Mouse (Mus musculus): Measurements from ENCODE around the gene Mettl11b. TPM values are rescaled to one million over a fixed set of nuclear protein-coding genes. Genes with fewer than 3 reads are reported as not detected.

Gene Mettl11b
- polyA plus RNA-seq, 1 experiment from 2014 or later: 0.34 TPM

DNA sequence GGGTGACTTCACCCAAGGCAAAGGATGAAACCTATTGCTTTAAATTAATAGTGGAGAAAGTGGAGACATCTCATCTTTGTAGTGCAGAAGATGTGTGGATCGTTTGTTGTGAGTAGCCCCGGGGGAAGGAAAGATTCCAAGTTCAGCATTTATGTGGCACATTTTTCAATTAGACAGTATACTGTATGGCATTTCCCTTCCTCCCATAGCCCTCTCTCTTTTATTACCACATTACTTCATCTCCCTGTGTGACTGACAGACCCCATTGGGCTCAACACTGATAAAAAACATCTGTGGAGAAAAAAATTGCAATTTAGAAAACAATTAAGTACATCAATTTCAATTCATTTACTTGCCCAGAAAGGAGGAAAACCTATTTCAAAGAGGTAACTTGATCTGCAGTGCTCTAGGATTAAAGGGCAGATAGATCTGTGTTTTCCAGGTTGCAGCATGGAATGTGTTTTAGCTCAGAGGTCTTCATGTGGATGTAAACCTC, 42.0 kb downstream of the Mettl11b start:
- no peak overlapping the region for H3K9ac ChIP-seq
- H3K9me3 ChIP-seq (replicated peaks): no peaks in the 10 kb centered on the region
- H3K36me3 ChIP-seq: no peaks in the 10 kb centered on the region
- no peak overlapping the region for H3K4me3 ChIP-seq (replicated peaks)
- H3K27ac ChIP-seq: no peak overlapping the region
- no peaks in the 10 kb centered on the region for H3K27me3 ChIP-seq
- 25% methylated on average over 2 of the region's 2 CpGs for WGBS
- 0 out of 2 replicates have a peak, but pooled peaks have one; percentile 46 for ATAC-seq (replicated peaks; ENCODE audit: low FRiP score)
- H3K4me2 ChIP-seq: no peak overlapping the region
- 0 out of 2 replicates have a peak, but pooled peaks cover 9% of the 10 kb centered on the region for H3K4me1 ChIP-seq

DNA sequence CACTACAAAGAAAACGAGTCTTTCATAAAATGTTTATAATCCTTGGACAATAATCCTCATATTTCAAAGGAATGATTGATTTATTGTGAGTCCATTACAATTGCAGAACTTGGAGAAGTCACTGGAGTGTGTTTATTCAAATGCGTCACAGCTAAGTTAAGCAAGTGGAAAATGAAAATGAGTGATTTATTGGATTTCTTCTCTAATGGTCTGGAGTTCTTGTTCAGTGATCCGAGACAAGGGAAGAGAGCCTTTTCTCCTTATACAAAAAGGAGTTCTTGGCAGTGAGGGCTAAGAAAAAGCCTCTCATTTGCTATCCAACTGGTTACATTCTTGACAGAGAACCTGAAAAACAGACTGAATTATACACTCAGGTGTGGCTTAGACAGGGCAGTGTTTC, 42.9 kb downstream of the Mettl11b start:
- H3K4me2 ChIP-seq: no peak overlapping the region
- H3K4me1 ChIP-seq: 0 out of 2 replicates have a peak, but pooled peaks cover 9% of the 10 kb centered on the region
- WGBS: 26% methylated on average over 3 of the region's 3 CpGs
- H3K4me3 ChIP-seq (replicated peaks): no peak overlapping the region
- no peaks in the 10 kb centered on the region for H3K27me3 ChIP-seq
- H3K9me3 ChIP-seq (replicated peaks): no peaks in the 10 kb centered on the region
- no peak for ATAC-seq (replicated peaks; ENCODE audit: low FRiP score)
- H3K27ac ChIP-seq: no peak overlapping the region
- no peak overlapping the region for H3K9ac ChIP-seq
- no peaks in the 10 kb centered on the region for H3K36me3 ChIP-seq

DNA sequence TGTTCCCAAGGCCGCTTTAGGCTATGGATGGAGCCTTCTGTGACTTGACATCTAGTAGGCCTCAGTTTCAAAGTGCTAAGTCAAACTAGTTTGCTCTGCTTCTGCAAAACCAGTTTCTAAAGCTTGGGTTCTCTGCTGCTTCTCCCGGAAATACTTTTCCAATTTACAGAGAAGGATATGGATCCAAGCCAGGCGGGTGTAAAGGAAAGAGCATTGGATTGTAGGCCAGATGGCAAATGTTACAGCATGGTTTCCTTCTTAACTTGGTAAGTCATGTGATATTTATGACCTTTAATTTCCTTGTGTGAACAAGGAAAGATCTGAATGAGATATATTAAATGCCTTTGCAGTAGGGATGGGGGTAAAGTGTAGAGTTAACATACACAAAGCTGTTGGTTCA, 52.2 kb downstream of the Mettl11b start:
- no peaks in the 10 kb centered on the region for H3K27me3 ChIP-seq
- H3K36me3 ChIP-seq: no peaks in the 10 kb centered on the region
- H3K4me1 ChIP-seq: peaks cover 8% of the 10 kb centered on the region
- H3K4me3 ChIP-seq (replicated peaks): no peak overlapping the region
- no peak overlapping the region for H3K9ac ChIP-seq
- no peak overlapping the region for H3K4me2 ChIP-seq
- WGBS: 79% methylated on average over 3 of the region's 3 CpGs
- no peaks in the 10 kb centered on the region for H3K9me3 ChIP-seq (replicated peaks)
- no peak for ATAC-seq (replicated peaks; ENCODE audit: low FRiP score)
- peak overlapping the region; percentile 33; the same call in 1 of the 2 replicates for H3K27ac ChIP-seq

GRCm38 (mm10) chr1:163671326-163671725, 53.7 kb downstream of the Mettl11b start:
- no peaks in the 10 kb centered on the region for H3K36me3 ChIP-seq
- H3K4me3 ChIP-seq (replicated peaks): no peak overlapping the region
- H3K27ac ChIP-seq: no peak overlapping the region; the same call in 1 of the 2 replicates
- no peak overlapping the region for H3K4me2 ChIP-seq
- whole genome bisulfite sequencing: 45% methylated on average over 4 of the region's 4 CpGs
- peak; percentile 38 for ATAC-seq (replicated peaks; ENCODE audit: low FRiP score)
- H3K9ac ChIP-seq: no peak overlapping the region
- no peaks in the 10 kb centered on the region for H3K9me3 ChIP-seq (replicated peaks)
- peaks cover 8% of the 10 kb centered on the region for H3K4me1 ChIP-seq
- no peaks in the 10 kb centered on the region for H3K27me3 ChIP-seq

DNA sequence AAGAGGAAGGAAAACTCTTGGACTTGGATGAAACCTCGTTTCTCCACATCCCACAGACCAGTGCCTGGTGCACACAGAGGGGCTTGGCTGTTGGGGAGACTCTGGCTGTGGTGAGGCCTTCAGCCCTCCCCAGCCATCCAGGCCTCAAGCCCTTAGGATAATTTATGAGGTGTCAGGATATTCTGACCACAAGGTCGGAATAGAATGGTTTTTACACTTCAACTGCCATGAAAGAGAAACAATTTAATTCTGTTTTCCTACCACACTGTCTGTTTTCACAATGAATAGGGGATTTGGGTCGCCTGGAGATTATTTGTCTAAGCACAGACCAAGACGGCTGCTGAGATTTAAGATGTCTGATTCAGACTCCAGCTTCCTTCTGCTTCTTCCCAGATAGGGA, 54.3 kb downstream of the Mettl11b start:
- WGBS: 8% methylated on average over 4 of the region's 4 CpGs
- ATAC-seq (replicated peaks; ENCODE audit: low FRiP score): peak; percentile 91
- 0 out of 2 replicates have a peak overlapping the region, but pooled peaks have one; percentile 27 for H3K27ac ChIP-seq

DNA sequence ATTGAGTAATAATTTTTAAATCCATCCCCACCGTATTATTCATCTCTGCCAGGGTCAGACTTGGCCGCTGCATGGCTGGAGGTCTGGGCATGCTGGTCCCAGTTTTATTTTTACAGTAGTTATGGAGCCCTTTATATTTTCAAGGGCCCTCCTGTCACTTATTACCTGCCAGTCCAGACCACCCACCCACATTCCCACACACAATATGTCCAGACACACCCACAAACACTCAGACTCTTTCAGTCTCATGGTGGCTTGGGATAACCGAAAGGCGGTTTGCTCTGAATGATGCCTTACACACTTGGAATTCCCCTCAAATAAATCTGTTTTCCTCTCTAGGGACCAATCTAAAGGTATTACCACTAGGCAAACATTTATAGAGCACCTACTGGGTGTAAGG, 55.1 kb downstream of the Mettl11b start:
- Histone ChIP-seq H3K27me3 (0 out of 2 replicates have a peak, but pooled peaks cover 2% of the 10 kb centered on the region), H3K27ac (no peak overlapping the region), H3K4me2 (no peak overlapping the region), H3K9me3 (replicated peaks) (no peaks in the 10 kb centered on the region), H3K9ac (no peak overlapping the region), H3K36me3 (no peaks in the 10 kb centered on the region), H3K4me3 (replicated peaks) (no peak overlapping the region), H3K4me1 (peaks cover 8% of the 10 kb centered on the region)
- WGBS: 80% methylated on average over 4 of the region's 4 CpGs
- no peak for ATAC-seq (replicated peaks; ENCODE audit: low FRiP score)

More for the DNA sequence above, 54.3 kb downstream of the Mettl11b start:
- Histone ChIP-seq H3K27me3 (0 out of 2 replicates have a peak, but pooled peaks cover 2% of the 10 kb centered on the region), H3K4me1 (peaks cover 8% of the 10 kb centered on the region), H3K4me2 (no peak overlapping the region), H3K9ac (no peak overlapping the region), H3K9me3 (replicated peaks) (no peaks in the 10 kb centered on the region), H3K36me3 (no peaks in the 10 kb centered on the region), H3K4me3 (replicated peaks) (no peak overlapping the region)

- H3K9me3 ChIP-seq (replicated peaks): no peaks in the 10 kb centered on the region
- H3K27me3 ChIP-seq: 0 out of 2 replicates have a peak, but pooled peaks cover 2% of the 10 kb centered on the region
- H3K9ac ChIP-seq: no peak overlapping the region
- H3K27ac ChIP-seq: no peak overlapping the region
- no peak for ATAC-seq (replicated peaks; ENCODE audit: low FRiP score)
- no peaks in the 10 kb centered on the region for H3K4me1 ChIP-seq
- no peak overlapping the region for H3K4me3 ChIP-seq (replicated peaks)
- no peak overlapping the region for H3K4me2 ChIP-seq
- H3K36me3 ChIP-seq: no peaks in the 10 kb centered on the region
- WGBS: 94% methylated on average over 1 of the region's 1 CpGs
Observed at GRCm38 (mm10) chr1:163662416-163662815, 62.6 kb downstream of the Mettl11b start.

GRCm38 (mm10) chr1:163658535-163658928, 66.5 kb downstream of the Mettl11b start:
- H3K9me3 ChIP-seq (replicated peaks): no peaks in the 10 kb centered on the region
- no peak overlapping the region for H3K27ac ChIP-seq
- no peaks in the 10 kb centered on the region for H3K36me3 ChIP-seq
- no peak for ATAC-seq (replicated peaks; ENCODE audit: low FRiP score)
- no peaks in the 10 kb centered on the region for H3K4me1 ChIP-seq
- no peak overlapping the region for H3K9ac ChIP-seq
- H3K27me3 ChIP-seq: no peaks in the 10 kb centered on the region
- no peak overlapping the region for H3K4me3 ChIP-seq (replicated peaks)
- no peak overlapping the region for H3K4me2 ChIP-seq

DNA sequence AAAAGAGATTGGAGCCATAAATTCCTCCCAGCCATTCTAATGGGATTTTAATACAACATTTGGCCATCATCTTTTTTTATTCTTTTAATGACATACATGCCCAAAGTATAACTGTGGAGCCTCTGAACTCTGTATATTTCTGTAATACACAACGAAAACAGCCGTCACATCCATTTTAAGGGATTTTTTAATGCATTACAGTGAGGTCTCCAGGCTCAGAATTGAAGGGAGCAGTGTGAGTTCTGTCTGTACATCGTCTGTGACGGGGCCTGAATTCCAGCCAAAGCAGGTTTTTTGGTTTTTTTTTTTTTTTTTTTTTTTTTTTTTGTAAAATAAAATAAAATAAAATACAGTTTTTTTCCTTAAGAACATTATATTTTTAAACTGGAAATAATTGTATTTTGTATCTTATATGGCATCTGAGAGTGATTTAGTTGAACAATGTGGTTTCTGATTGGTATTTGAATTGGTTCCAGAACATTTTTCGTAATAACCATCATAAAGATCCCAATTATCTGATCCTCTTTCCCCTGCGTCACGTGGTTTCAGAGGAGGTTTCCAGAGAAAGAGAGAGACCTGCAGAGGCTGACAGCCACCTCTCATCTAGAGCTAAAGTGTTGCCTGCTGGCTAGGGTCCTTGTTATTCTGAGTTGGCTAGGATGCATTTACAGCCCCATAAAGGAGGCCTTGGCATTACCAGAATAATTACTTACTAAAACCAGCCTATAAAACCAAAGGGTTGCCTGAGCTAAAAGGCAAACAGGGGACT, 67.1 kb downstream of the Mettl11b start:
- no peak overlapping the region for H3K27ac ChIP-seq
- no peaks in the 10 kb centered on the region for H3K9me3 ChIP-seq (replicated peaks)
- no peak overlapping the region for H3K9ac ChIP-seq
- no peak for ATAC-seq (replicated peaks; ENCODE audit: low FRiP score)
- H3K4me2 ChIP-seq: no peak overlapping the region
- no peak overlapping the region for H3K4me3 ChIP-seq (replicated peaks)
- H3K27me3 ChIP-seq: no peaks in the 10 kb centered on the region
- 57% methylated on average over 7 of the region's 7 CpGs for WGBS
- H3K4me1 ChIP-seq: no peaks in the 10 kb centered on the region
- no peaks in the 10 kb centered on the region for H3K36me3 ChIP-seq

GRCm38 (mm10) chr1:163657056-163657455, 68.0 kb downstream of the Mettl11b start:
- H3K4me1 ChIP-seq: no peaks in the 10 kb centered on the region
- H3K27ac ChIP-seq: no peak overlapping the region
- WGBS: 26% methylated on average over 2 of the region's 2 CpGs
- no peak overlapping the region for H3K4me3 ChIP-seq (replicated peaks)
- no peaks in the 10 kb centered on the region for H3K36me3 ChIP-seq
- H3K4me2 ChIP-seq: no peak overlapping the region
- H3K27me3 ChIP-seq: no peaks in the 10 kb centered on the region
- H3K9me3 ChIP-seq (replicated peaks): no peaks in the 10 kb centered on the region
- H3K9ac ChIP-seq: no peak overlapping the region
- no peak for ATAC-seq (replicated peaks; ENCODE audit: low FRiP score)

GRCm38 (mm10) chr1:163656432-163656831, 68.6 kb downstream of the Mettl11b start:
- ATAC-seq (replicated peaks; ENCODE audit: low FRiP score): no peak
- Histone ChIP-seq H3K4me2 (no peak overlapping the region), H3K27ac (no peak overlapping the region), H3K9me3 (replicated peaks) (no peaks in the 10 kb centered on the region), H3K27me3 (no peaks in the 10 kb centered on the region), H3K9ac (no peak overlapping the region), H3K4me3 (replicated peaks) (no peak overlapping the region), H3K36me3 (no peaks in the 10 kb centered on the region), H3K4me1 (no peaks in the 10 kb centered on the region)
- WGBS: 94% methylated on average over 5 of the region's 5 CpGs

Data from kidney, embryonic 15.5 days (tissue).